Mouse (Mus musculus) ovary, postnatal 36 days (tissue): ENCODE measurements around the gene Fermt2.

Experiments
- DNase-seq: peaks from one replicate; pipeline ENCODE4 v3.0.0; 2022; ENCODE audit warnings: low spot score, mixed read lengths

Gene Fermt2

GRCm38 (mm10) chr14:45529411-45530363 lies at the start of gene Fermt2:
Fermt2 (minus strand) TSS chr14:45530118.
- DNase-seq = peak; percentile 93

- peak; percentile 61 for DNase-seq
Measured at GRCm38 (mm10) chr14:45566066-45566937, 36.4 kb upstream of the Fermt2 start.

- DNase-seq = peak; percentile 39
Measured at GRCm38 (mm10) chr14:45565216-45566065, 35.5 kb upstream of the Fermt2 start.

GRCm38 (mm10) chr14:45563577-45563976 lies 33.7 kb upstream of the Fermt2 start:
- DNase-seq = peak; percentile 55

- peak; percentile 12 for DNase-seq
Measured at GRCm38 (mm10) chr14:45561681-45562080, 31.8 kb upstream of the Fermt2 start.

- DNase-seq = no peak
Measured at GRCm38 (mm10) chr14:45559018-45559417, 29.1 kb upstream of the Fermt2 start.

- DNase-seq = no peak
Measured at GRCm38 (mm10) chr14:45554336-45554735, 24.4 kb upstream of the Fermt2 start.

GRCm38 (mm10) chr14:45553854-45554253 lies 23.9 kb upstream of the Fermt2 start:
- peak; percentile 54 for DNase-seq

GRCm38 (mm10) chr14:45552431-45552830 lies 22.5 kb upstream of the Fermt2 start:
- no peak for DNase-seq

GRCm38 (mm10) chr14:45551121-45551768 lies 21.3 kb upstream of the Fermt2 start:
- no peak for DNase-seq

GRCm38 (mm10) chr14:45550010-45550647 lies 20.2 kb upstream of the Fermt2 start:
- no peak for DNase-seq

GRCm38 (mm10) chr14:45548118-45548517 lies 18.2 kb upstream of the Fermt2 start:
- no peak for DNase-seq

- DNase-seq = no peak
Measured at GRCm38 (mm10) chr14:45544905-45545304, 15.0 kb upstream of the Fermt2 start.

GRCm38 (mm10) chr14:45544026-45544425 lies 14.1 kb upstream of the Fermt2 start:
- DNase-seq = no peak

- DNase-seq = peak; percentile 78
Measured at GRCm38 (mm10) chr14:45539659-45540468, 9.9 kb upstream of the Fermt2 start.

GRCm38 (mm10) chr14:45530364-45531345 lies 737 bp upstream of the Fermt2 start:
- no peak for DNase-seq

- DNase-seq = no peak
Measured at GRCm38 (mm10) chr14:45528861-45529260, 1.1 kb downstream of the Fermt2 start.

- DNase-seq = no peak
Measured at GRCm38 (mm10) chr14:45515771-45516170, 14.1 kb downstream of the Fermt2 start.

GRCm38 (mm10) chr14:45510787-45511186 lies 19.1 kb downstream of the Fermt2 start:
- no peak for DNase-seq
